Mouse (Mus musculus) embryonic facial prominence, embryonic 10.5 days (tissue): ENCODE measurements around the gene Herc6. TPM values are rescaled to one million over a fixed set of nuclear protein-coding genes. Genes with fewer than 3 reads are reported as not detected.

Source experiments
- DNase-seq: peaks from one replicate; pipeline ENCODE4 v3.0.0-alpha.2; 2017; ENCODE audit warnings: low spot score
- H3K27ac ChIP-seq: fragments of 300-500 bp; sonication (generic); replicated peaks from 2 replicates; pipeline ENCODE4 v1.5.1; 2016; ENCODE audit warnings: mild to moderate bottlenecking
- H3K27me3 ChIP-seq: fragments of 300-500 bp; sonication (generic); replicated peaks from 2 replicates; pipeline ENCODE4 v1.6.1; 2016; ENCODE audit warnings: low read depth, mild to moderate bottlenecking; ENCODE audit not compliant: poor library complexity, severe bottlenecking
- H3K36me3 ChIP-seq: fragments of 300-500 bp; sonication (generic); replicated peaks from 2 replicates; pipeline ENCODE4 v1.6.1; 2016; ENCODE audit warnings: mild to moderate bottlenecking, moderate library complexity
- H3K4me1 ChIP-seq: fragments of 300-500 bp; sonication (generic); 2 replicates; pipeline ENCODE4 v1.6.1; 2016
- H3K4me3 ChIP-seq: fragments of 300-500 bp; sonication (generic); 2 replicates; pipeline ENCODE4 v1.5.1; 2016; ENCODE audit warnings: mild to moderate bottlenecking, moderate library complexity
- H3K9me3 ChIP-seq: fragments of 300-500 bp; sonication (generic); 2 replicates; pipeline ENCODE4 v1.6.1; 2016; ENCODE audit warnings: mild to moderate bottlenecking
- WGBS: fragments of 180-500 bp; shearing (Covaris S2); methylation state at CpG from one replicate; pipeline ENCODE4 v1.1.7; 2016; 5-methylcytosine and 5-hydroxymethylcytosine counted together
- polyA plus RNA-seq: library from polyadenylated mRNA; unstranded; fragments of >200 nt; fragmentation: Nextera tagmentation; extraction: Ambion mirVana; gene quantifications from 2 replicates; pipeline ENCODE4 v1.2.1, GENCODE M21; 2016

Herc6 gene
- polyA plus RNA-seq, 1 experiment from 2014 or later: 3.2 TPM

DNA sequence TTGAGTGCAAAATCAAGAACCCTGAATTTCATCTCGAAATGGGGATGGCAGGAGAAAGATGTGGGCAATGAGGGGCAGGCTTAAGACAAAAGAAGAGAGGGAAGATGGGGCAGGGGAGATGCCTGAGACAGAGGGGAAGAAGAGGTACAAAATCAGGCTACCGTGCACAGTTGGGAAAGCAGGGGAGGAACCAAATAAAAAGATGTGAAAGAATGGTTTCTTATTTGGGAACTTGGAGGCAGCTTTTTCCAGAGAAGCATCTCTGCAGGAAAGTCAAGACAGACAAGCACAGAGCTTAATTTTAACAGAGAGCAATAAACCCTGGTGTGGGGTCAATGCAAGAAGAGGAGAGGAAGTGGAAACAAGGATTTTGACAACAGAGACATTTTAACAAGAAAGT, 27.2 kb downstream of the Herc6 start:
- WGBS: 83% methylated on average over 2 of the region's 2 CpGs
- no peaks in the 10 kb centered on the region for H3K9me3 ChIP-seq
- no peaks in the 10 kb centered on the region for H3K27me3 ChIP-seq
- DNase-seq: no peak
- no peaks in the 10 kb centered on the region for H3K36me3 ChIP-seq
- H3K4me1 ChIP-seq: no peaks in the 10 kb centered on the region
- no peak overlapping the region for H3K4me3 ChIP-seq
- H3K27ac ChIP-seq: no peak overlapping the region

GRCm38 (mm10) chr6:57609631-57610030, 28.8 kb downstream of the Herc6 start:
- WGBS: 62% methylated on average over 2 of the region's 2 CpGs
- no peaks in the 10 kb centered on the region for H3K9me3 ChIP-seq
- no peaks in the 10 kb centered on the region for H3K36me3 ChIP-seq
- no peak overlapping the region for H3K27ac ChIP-seq
- no peak overlapping the region for H3K4me3 ChIP-seq
- no peaks in the 10 kb centered on the region for H3K4me1 ChIP-seq
- no peak for DNase-seq
- H3K27me3 ChIP-seq: no peaks in the 10 kb centered on the region

DNA sequence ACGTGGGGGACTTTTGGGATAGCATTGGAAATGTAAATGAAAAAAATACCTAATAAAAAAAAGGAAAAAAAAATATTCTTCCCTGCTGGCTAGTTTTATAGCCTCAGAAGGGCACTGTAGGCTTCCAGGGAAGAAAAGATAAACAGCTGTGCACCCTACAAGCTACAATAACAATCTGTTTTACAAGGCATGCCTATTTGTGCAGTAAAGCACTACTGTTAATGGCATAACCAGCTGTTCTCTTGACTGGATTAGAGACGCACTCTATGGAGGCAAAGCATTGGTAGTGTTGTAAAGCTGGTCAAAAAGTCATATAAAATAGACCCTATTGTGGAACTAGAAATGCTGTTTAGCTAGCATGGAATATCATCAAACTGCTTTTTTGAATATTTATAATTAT, 35.0 kb downstream of the Herc6 start:
- Histone ChIP-seq H3K4me1 (no peaks in the 10 kb centered on the region), H3K9me3 (no peaks in the 10 kb centered on the region), H3K27me3 (no peaks in the 10 kb centered on the region), H3K36me3 (no peaks in the 10 kb centered on the region; the same call in 1 of the 2 replicates), H3K27ac (no peak overlapping the region), H3K4me3 (no peak overlapping the region)
- WGBS: 86% methylated on average over 2 of the region's 2 CpGs
- DNase-seq: no peak

DNA sequence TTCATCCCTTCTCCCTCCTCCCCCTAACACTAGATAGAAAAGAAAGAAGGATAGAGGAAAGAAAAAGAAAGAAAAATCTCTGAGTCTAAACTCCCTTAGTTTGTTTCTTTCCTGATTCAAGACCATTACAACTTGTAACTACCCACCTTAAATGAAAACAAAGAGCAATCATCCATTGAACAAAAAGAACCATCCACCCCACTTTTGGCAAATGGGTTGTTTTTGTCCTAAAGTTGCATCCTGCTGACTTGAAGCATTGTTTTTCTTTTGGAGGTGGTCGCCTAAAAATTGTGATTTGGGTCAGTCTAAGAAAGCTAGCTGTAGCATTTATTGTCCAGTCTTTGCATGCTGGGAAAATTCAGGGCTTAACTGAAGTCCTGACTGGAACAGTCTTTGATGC, 58.7 kb downstream of the Herc6 start:
- Histone ChIP-seq H3K27me3 (no peaks in the 10 kb centered on the region), H3K27ac (no peak overlapping the region), H3K4me3 (no peak overlapping the region), H3K36me3 (no peaks in the 10 kb centered on the region), H3K9me3 (no peaks in the 10 kb centered on the region), H3K4me1 (no peaks in the 10 kb centered on the region)
- no peak for DNase-seq
- WGBS: 56% methylated on average over 1 of the region's 1 CpGs

GRCm38 (mm10) chr6:57641789-57642188, 61.0 kb downstream of the Herc6 start:
- peak; percentile 8 for DNase-seq
- Histone ChIP-seq H3K9me3 (no peaks in the 10 kb centered on the region), H3K4me3 (no peak overlapping the region), H3K27me3 (no peaks in the 10 kb centered on the region), H3K4me1 (no peaks in the 10 kb centered on the region), H3K36me3 (no peaks in the 10 kb centered on the region), H3K27ac (no peak overlapping the region)
- WGBS: 73% methylated on average over 4 of the region's 4 CpGs

GRCm38 (mm10) chr6:57647256-57647655, 66.5 kb downstream of the Herc6 start:
- H3K36me3 ChIP-seq: no peaks in the 10 kb centered on the region
- WGBS: 49% methylated on average over 1 of the region's 1 CpGs
- H3K9me3 ChIP-seq: no peaks in the 10 kb centered on the region
- H3K4me1 ChIP-seq: no peaks in the 10 kb centered on the region
- no peaks in the 10 kb centered on the region for H3K27me3 ChIP-seq
- H3K27ac ChIP-seq: no peak overlapping the region
- DNase-seq: no peak
- H3K4me3 ChIP-seq: no peak overlapping the region

GRCm38 (mm10) chr6:57661295-57661694, 80.5 kb downstream of the Herc6 start:
- Histone ChIP-seq H3K4me3 (no peak overlapping the region), H3K27me3 (no peaks in the 10 kb centered on the region), H3K4me1 (no peaks in the 10 kb centered on the region), H3K27ac (no peak overlapping the region), H3K36me3 (no peaks in the 10 kb centered on the region), H3K9me3 (no peaks in the 10 kb centered on the region)
- WGBS: 85% methylated on average over 4 of the region's 4 CpGs
- DNase-seq: no peak

DNA sequence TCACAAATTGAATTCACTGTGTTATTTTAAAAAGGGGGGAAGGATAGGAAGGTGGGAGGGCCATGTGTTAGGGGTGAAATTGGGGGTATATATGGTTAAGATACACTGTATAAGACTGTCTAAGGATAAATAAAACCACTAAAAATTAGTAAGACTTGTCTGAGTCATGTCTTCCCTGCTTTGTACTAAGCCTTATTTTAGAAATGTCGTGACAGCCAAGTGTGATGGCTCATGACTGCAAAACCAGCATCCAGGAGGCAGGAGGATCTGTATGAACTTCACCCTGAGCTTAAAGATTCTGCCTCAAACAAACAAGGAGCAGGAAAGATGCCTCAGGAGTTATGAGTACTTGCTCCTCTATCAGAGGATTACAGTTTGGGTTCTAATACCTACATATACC, 103.4 kb downstream of the Herc6 start:
- Histone ChIP-seq H3K36me3 (peaks cover 59% of the 10 kb centered on the region), H3K4me1 (no peaks in the 10 kb centered on the region), H3K9me3 (peaks cover 25% of the 10 kb centered on the region; the same call in 1 of the 2 replicates), H3K27ac (no peak overlapping the region), H3K4me3 (no peak overlapping the region), H3K27me3 (no peaks in the 10 kb centered on the region)
- DNase-seq: no peak
- 88% methylated on average over 1 of the region's 1 CpGs for WGBS

- WGBS: under 1% methylated on average over 52 of the region's 52 CpGs
- peak; percentile 94 for DNase-seq
- no peaks in the 10 kb centered on the region for H3K9me3 ChIP-seq
These were observed 110.9 kb downstream of the Herc6 start, which contains the start of gene Pyurf for GRCm38 (mm10) chr6:57691467-57692261. TSS of gene Pyurf (minus strand) at chr6:57692078.

DNA sequence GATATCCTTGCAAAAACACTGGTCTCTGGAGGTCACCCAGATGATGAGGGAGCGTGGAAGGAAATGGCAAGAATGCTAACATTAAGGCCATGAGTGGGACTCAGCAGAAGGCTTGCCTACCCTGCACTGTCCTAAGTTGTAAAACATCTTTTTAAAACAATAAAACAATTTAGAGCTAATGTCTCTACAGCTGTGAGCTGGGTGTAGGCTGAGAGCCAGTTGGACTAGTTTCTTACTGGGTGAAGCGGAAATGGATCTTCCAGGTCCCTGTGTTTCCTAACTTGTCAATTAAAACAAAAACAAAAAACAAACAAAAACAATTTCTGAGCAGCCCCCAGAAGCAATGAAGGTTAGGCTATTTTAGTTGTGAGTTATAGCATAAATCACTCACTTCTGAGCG, 112.3 kb downstream of the Herc6 start:
- H3K27me3 ChIP-seq: no peaks in the 10 kb centered on the region
- H3K27ac ChIP-seq: no peak overlapping the region
- H3K36me3 ChIP-seq: peaks cover 17% of the 10 kb centered on the region
- DNase-seq: no peak
- no peak overlapping the region for H3K4me3 ChIP-seq
- H3K9me3 ChIP-seq: no peaks in the 10 kb centered on the region
- H3K4me1 ChIP-seq: no peaks in the 10 kb centered on the region; the same call in none of the 2 replicates
- 87% methylated on average over 3 of the region's 3 CpGs for WGBS

More at GRCm38 (mm10) chr6:57691467-57692261, 110.9 kb downstream of the Herc6 start, which contains the start of gene Pyurf:
- Histone ChIP-seq H3K27ac (peak within 1 kb of the TSS; percentile 97), H3K4me3 (peak within 1 kb of the TSS; percentile 80), H3K27me3 (no peaks in the 10 kb centered on the region), H3K36me3 (peaks cover 31% of the 10 kb centered on the region), H3K4me1 (no peaks in the 10 kb centered on the region; the same call in none of the 2 replicates)

- no peak for DNase-seq
- Histone ChIP-seq H3K36me3 (no peaks in the 10 kb centered on the region), H3K27me3 (no peaks in the 10 kb centered on the region), H3K4me1 (peaks cover 15% of the 10 kb centered on the region), H3K27ac (no peak overlapping the region; the same call in 1 of the 2 replicates), H3K9me3 (no peaks in the 10 kb centered on the region), H3K4me3 (peak overlapping the region; percentile 81)
- WGBS: 66% methylated on average over 4 of the region's 4 CpGs
These were observed 120.9 kb downstream of the Herc6 start for GRCm38 (mm10) chr6:57701686-57702085.

DNA sequence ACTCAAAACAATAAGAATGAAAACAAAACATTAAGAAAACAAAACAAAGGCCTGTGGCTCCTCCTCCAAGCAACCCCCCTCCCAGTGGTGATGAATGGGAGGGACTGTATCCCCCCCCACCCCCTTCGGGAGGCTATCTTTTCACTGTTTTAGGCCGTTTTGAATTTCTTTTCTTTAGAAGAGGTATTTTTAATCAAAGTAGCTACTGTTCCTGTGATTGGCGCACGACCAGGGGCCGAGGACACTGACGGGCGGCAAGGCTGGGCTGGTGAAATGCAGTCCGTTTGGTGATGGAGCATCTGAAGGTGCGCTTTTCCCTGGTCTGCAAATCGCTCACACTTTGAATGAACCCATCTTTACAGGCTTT, 121.6 kb downstream of the Herc6 start, which contains the start of gene Lancl2:
Gene Lancl2 (plus strand): TSS at position 165 of the 367 bp plus-strand sequence.
- no peak for DNase-seq
- Histone ChIP-seq H3K4me1 (peaks cover 15% of the 10 kb centered on the region), H3K4me3 (peak within 1 kb of the TSS; percentile 81), H3K27me3 (no peaks in the 10 kb centered on the region), H3K9me3 (no peaks in the 10 kb centered on the region), H3K27ac (peak within 1 kb of the TSS; percentile 99), H3K36me3 (no peaks in the 10 kb centered on the region)
- under 1% methylated on average over 10 of the region's 10 CpGs for WGBS
